Mouse (Mus musculus) cortical plate, adult 2 months (tissue): ENCODE results near the gene Cox6b1. TPM values are rescaled to one million over a fixed set of nuclear protein-coding genes. Genes with fewer than 3 reads are reported as not detected.

Experiments used
- H3K27ac ChIP-seq: fragments of 200-500 bp; 2 replicates; pipeline ENCODE4 v1.5.1; 2012; ENCODE audit warnings: low read length, control low read depth, inconsistent platforms; ENCODE audit not compliant: insufficient read depth
- H3K4me1 ChIP-seq: fragments of 200-500 bp; 2 replicates; pipeline ENCODE4 v1.6.1; 2011; ENCODE audit warnings: low read length; ENCODE audit not compliant: control insufficient read depth, insufficient read depth
- H3K4me3 ChIP-seq: fragments of 200-500 bp; 2 replicates; pipeline ENCODE4 v1.5.1; 2011; ENCODE audit warnings: mild to moderate bottlenecking, low read length, control low read depth; ENCODE audit not compliant: insufficient read depth
- CTCF ChIP-seq: fragments of 200-500 bp; IDR thresholded peaks from 2 replicates; pipeline ENCODE4 v1.5.1; 2011; ENCODE audit warnings: mild to moderate bottlenecking, control low read depth, low read length; ENCODE audit not compliant: insufficient read depth; ENCODE audit errors: extremely low read depth
- POLR2A ChIP-seq: fragments of 200-500 bp; IDR thresholded peaks from 2 replicates; pipeline ENCODE4 v1.6.1; 2011; ENCODE audit warnings: mild to moderate bottlenecking, low read length, control low read depth; ENCODE audit not compliant: insufficient read depth; ENCODE audit errors: extremely low read depth
- polyA plus RNA-seq: library from polyadenylated mRNA; depleted of rRNA; stranded (reverse); fragments of >200 nt; gene quantifications from 2 replicates; pipeline ENCODE4 v1.2.3, GENCODE M21; 2012; rRNA removed

Cox6b1 gene
- polyA plus RNA-seq, 1 experiment = 1,068 TPM

- H3K4me1 ChIP-seq = peaks cover 1% of the 10 kb centered on the region; the same call in 1 of the 2 replicates
- H3K4me3 ChIP-seq = peak within 1 kb of the TSS; percentile 96
- TF ChIP-seq CTCF (no peak), POLR2A (peak; percentile 79)
- peak within 1 kb of the TSS; percentile 90 for H3K27ac ChIP-seq
Measured at GRCm38 (mm10) chr7:30588676-30589434, 37.1 kb downstream of the Cox6b1 start, which contains the start of gene Kmt2b. Kmt2b (minus strand) TSS chr7:30588726.

- Histone ChIP-seq H3K4me1 (peaks cover 1% of the 10 kb centered on the region; the same call in 1 of the 2 replicates), H3K4me3 (peak overlapping the region; percentile 96), H3K27ac (peak overlapping the region; percentile 90)
- TF ChIP-seq POLR2A = no peak
- TF ChIP-seq CTCF = no peak
Measured at GRCm38 (mm10) chr7:30587842-30588667, 37.9 kb downstream of the Cox6b1 start.

GRCm38 (mm10) chr7:30586455-30587020 is 39.4 kb downstream of the Cox6b1 start:
- TF ChIP-seq CTCF = no peak
- H3K27ac ChIP-seq = no peak overlapping the region
- peaks cover 1% of the 10 kb centered on the region; the same call in 1 of the 2 replicates for H3K4me1 ChIP-seq
- peak overlapping the region; percentile 96; the same call in 1 of the 2 replicates for H3K4me3 ChIP-seq

- TF ChIP-seq CTCF = no peak
- no peak for TF ChIP-seq POLR2A
- Histone ChIP-seq H3K4me3 (no peak overlapping the region), H3K27ac (no peak overlapping the region), H3K4me1 (peaks cover 1% of the 10 kb centered on the region; the same call in 1 of the 2 replicates)
Measured at GRCm38 (mm10) chr7:30585170-30585569, 40.8 kb downstream of the Cox6b1 start.

GRCm38 (mm10) chr7:30584339-30584738 is 41.6 kb downstream of the Cox6b1 start:
- Histone ChIP-seq H3K27ac (no peak overlapping the region), H3K4me3 (no peak overlapping the region), H3K4me1 (peaks cover 1% of the 10 kb centered on the region; the same call in 1 of the 2 replicates)
- no peak for TF ChIP-seq CTCF
- no peak for TF ChIP-seq POLR2A

GRCm38 (mm10) chr7:30581547-30581946 is 44.4 kb downstream of the Cox6b1 start:
- no peak overlapping the region for H3K4me3 ChIP-seq
- H3K4me1 ChIP-seq = no peaks in the 10 kb centered on the region
- TF ChIP-seq POLR2A (no peak), CTCF (no peak)
- no peak overlapping the region for H3K27ac ChIP-seq

- Histone ChIP-seq H3K4me1 (no peaks in the 10 kb centered on the region), H3K4me3 (no peak overlapping the region), H3K27ac (no peak overlapping the region)
- TF ChIP-seq CTCF (no peak), POLR2A (no peak)
Measured at GRCm38 (mm10) chr7:30579950-30580349, 46.0 kb downstream of the Cox6b1 start.

GRCm38 (mm10) chr7:30572969-30573368 is 53.0 kb downstream of the Cox6b1 start:
- Histone ChIP-seq H3K4me1 (no peaks in the 10 kb centered on the region), H3K27ac (no peak overlapping the region), H3K4me3 (no peak overlapping the region)
- TF ChIP-seq POLR2A (no peak), CTCF (no peak)

GRCm38 (mm10) chr7:30572389-30572788 is 53.6 kb downstream of the Cox6b1 start:
- H3K4me3 ChIP-seq = no peak overlapping the region
- TF ChIP-seq CTCF (no peak), POLR2A (no peak)
- H3K27ac ChIP-seq = no peak overlapping the region
- no peaks in the 10 kb centered on the region for H3K4me1 ChIP-seq

GRCm38 (mm10) chr7:30567555-30567954 is 58.4 kb downstream of the Cox6b1 start:
- Histone ChIP-seq H3K4me3 (no peak overlapping the region), H3K4me1 (peaks cover 3% of the 10 kb centered on the region; the same call in 1 of the 2 replicates), H3K27ac (no peak overlapping the region)
- no peak for TF ChIP-seq CTCF
- TF ChIP-seq POLR2A = no peak

Other genes with a start within 250 kb of the Cox6b1 start
- gene Tyrobp, start 212.4 kb downstream of the Cox6b1 start, polyA plus RNA-seq = 78.9 and 79.5 TPM in 2 replicates
- gene Hcst, start 206.3 kb downstream of the Cox6b1 start, polyA plus RNA-seq = 1.1 and 1.7 TPM in 2 replicates
- 4.4 and 5.7 TPM in 2 replicates for gene Nfkbid, start 204.4 kb downstream of the Cox6b1 start, polyA plus RNA-seq
- 1,095 and 1,125 TPM in 2 replicates for gene Aplp1, start 180.6 kb downstream of the Cox6b1 start, polyA plus RNA-seq
- 7.8 and 8.3 TPM in 2 replicates for gene Kirrel2, start 168.5 kb downstream of the Cox6b1 start, polyA plus RNA-seq
- 1.4 and 1.7 TPM in 2 replicates for gene Nphs1, start 167.8 kb downstream of the Cox6b1 start, polyA plus RNA-seq
- not detected in 2 replicates for gene Prodh2, start 132.5 kb downstream of the Cox6b1 start, polyA plus RNA-seq
- 174 and 184 TPM in 2 replicates for gene Arhgap33, start 91.1 kb downstream of the Cox6b1 start, polyA plus RNA-seq
- gene Hspb6, start 74.0 kb downstream of the Cox6b1 start, polyA plus RNA-seq = 11.0 and 11.3 TPM in 2 replicates
- 4.7 and 6.2 TPM in 2 replicates for gene Proser3, start 73.9 kb downstream of the Cox6b1 start, polyA plus RNA-seq
- gene Lin37, start 66.3 kb downstream of the Cox6b1 start, polyA plus RNA-seq = 71.9 and 72.7 TPM in 2 replicates
- gene U2af1l4, start 62.9 kb downstream of the Cox6b1 start, polyA plus RNA-seq = 90.9 and 97.0 TPM in 2 replicates
- 4.7 and 5.5 TPM in 2 replicates for gene Gm49396, start 62.8 kb downstream of the Cox6b1 start, polyA plus RNA-seq
- gene Psenen, start 62.5 kb downstream of the Cox6b1 start, polyA plus RNA-seq = 127 and 133 TPM in 2 replicates
- 3.4 and 4.4 TPM in 2 replicates for gene Igflr1, start 60.7 kb downstream of the Cox6b1 start, polyA plus RNA-seq
- 40.0 and 45.3 TPM in 2 replicates for gene Kmt2b, start 37.4 kb downstream of the Cox6b1 start, polyA plus RNA-seq
- gene Zbtb32, start 27.2 kb downstream of the Cox6b1 start, polyA plus RNA-seq = 0.08 TPM in 1 of 2 replicates, not detected in the other
- gene Upk1a, start 13.3 kb downstream of the Cox6b1 start, polyA plus RNA-seq = 2.0 and 2.1 TPM in 2 replicates
- gene Etv2, start 9.7 kb upstream of the Cox6b1 start, polyA plus RNA-seq = not detected in 2 replicates
- gene Rbm42, start 24.2 kb upstream of the Cox6b1 start, polyA plus RNA-seq = 59.7 and 60.1 TPM in 2 replicates
- gene Haus5, start 38.8 kb upstream of the Cox6b1 start, polyA plus RNA-seq = 7.6 and 9.4 TPM in 2 replicates
- gene Pmis2, start 45.5 kb upstream of the Cox6b1 start, polyA plus RNA-seq = not detected in 2 replicates
- not detected in 2 replicates for gene 2200002J24Rik, start 72.8 kb upstream of the Cox6b1 start, polyA plus RNA-seq
- gene Atp4a, start 86.1 kb upstream of the Cox6b1 start, polyA plus RNA-seq = 0.73 and 1.0 TPM in 2 replicates
- 189 and 190 TPM in 2 replicates for gene Tmem147, start 103.4 kb upstream of the Cox6b1 start, polyA plus RNA-seq
- gene Gapdhs, start 117.5 kb upstream of the Cox6b1 start, polyA plus RNA-seq = not detected in 2 replicates
- 8.4 and 8.6 TPM in 2 replicates for gene Sbsn, start 125.3 kb upstream of the Cox6b1 start, polyA plus RNA-seq
- 3.3 and 9.6 TPM in 2 replicates for gene Dmkn, start 137.6 kb upstream of the Cox6b1 start, polyA plus RNA-seq
- not detected in 2 replicates for gene Krtdap, start 161.7 kb upstream of the Cox6b1 start, polyA plus RNA-seq
- 0.09 and 0.38 TPM in 2 replicates for gene Ffar2, start 197.6 kb upstream of the Cox6b1 start, polyA plus RNA-seq
- 0.13 TPM in 1 of 2 replicates, not detected in the other for gene Ffar3, start 230.0 kb upstream of the Cox6b1 start, polyA plus RNA-seq
- gene Ffar1, start 235.4 kb upstream of the Cox6b1 start, polyA plus RNA-seq = 0.02 TPM in 1 of 2 replicates, not detected in the other